Mouse (Mus musculus): ENCODE measurements at regions not wholly inside any gene's neighbourhood (a gene's known extent, or its start where the extent isn't known, plus 50 kb on each side); places are given as distances from the start of the nearest gene placed in this dataset.
A peak's percentile ranks its signal among the peaks of the same experiment; 100 is the strongest.

DNA sequence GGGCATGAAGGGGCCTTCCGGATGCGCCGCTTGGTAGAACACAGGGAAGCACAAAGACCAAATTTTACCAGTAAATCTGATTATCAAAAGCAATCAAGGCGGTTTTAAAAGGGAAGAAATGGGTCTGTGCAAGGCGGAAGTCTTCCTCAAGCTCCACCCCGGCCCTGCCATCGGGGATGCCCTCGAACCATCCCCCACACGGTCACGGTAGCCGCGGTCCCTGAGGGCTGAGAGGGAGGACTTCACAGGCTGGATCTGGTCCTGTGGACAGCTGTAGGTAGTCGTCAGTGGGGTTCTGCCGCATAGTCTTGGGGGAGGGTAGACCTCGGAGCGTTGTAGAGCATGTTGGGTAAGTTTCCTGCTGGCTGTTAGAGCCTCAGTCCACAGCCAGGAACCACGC lies 104.9 kb downstream of the Tpra1 start:
- no peak for DNase-seq (ENCODE audit: low read depth, low spot score)

DNA sequence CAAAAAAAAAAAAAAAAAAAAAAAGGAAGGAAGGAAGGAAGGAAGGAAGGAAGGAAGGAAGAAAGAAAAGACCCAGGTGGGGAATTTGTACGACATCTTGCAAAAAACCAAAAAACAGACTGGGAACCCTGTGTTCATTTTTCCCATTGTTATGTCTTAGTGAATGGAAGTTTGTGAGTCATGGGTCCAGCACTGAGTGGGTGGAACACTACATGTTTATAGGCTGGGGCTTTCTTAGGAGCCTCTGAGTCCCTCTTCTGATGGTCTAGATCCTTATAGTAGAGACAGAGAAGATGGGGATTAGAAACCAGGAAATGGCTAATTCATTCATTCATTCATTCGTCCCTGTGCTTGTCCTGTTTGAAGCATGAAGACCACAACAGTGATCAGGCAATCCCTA lies 105.5 kb downstream of the Tpra1 start:
- DNase-seq (ENCODE audit: low read depth, low spot score): no peak

DNA sequence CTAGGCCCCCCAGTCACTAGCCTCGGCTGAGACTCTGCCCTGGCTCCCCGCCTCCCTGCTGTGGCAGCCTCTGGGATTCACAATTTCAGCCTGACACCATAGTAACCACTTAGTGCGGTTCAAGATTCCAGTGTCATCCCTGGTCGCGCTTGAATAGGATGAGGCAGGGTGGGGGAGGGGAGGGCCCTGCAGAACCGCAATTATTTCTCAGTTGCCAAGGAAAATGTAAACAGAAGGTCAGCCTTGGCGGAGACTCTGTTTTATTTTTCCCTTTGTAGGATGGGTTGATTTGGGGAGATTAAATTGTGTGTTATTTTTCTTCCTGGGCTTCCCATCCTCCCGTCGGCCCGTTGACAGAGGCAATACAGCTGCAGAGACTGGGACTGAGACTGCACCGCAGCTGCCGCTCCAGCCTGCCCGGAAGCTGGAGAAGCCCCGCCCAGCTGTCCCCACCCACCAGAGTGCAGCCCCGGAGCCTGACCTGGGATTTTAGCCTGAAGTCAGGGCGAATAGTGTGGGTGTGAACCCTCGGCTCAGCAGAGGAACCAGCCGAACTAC lies 106.6 kb downstream of the Tpra1 start:
- peak; percentile 40 for DNase-seq (ENCODE audit: low read depth, low spot score)

DNA sequence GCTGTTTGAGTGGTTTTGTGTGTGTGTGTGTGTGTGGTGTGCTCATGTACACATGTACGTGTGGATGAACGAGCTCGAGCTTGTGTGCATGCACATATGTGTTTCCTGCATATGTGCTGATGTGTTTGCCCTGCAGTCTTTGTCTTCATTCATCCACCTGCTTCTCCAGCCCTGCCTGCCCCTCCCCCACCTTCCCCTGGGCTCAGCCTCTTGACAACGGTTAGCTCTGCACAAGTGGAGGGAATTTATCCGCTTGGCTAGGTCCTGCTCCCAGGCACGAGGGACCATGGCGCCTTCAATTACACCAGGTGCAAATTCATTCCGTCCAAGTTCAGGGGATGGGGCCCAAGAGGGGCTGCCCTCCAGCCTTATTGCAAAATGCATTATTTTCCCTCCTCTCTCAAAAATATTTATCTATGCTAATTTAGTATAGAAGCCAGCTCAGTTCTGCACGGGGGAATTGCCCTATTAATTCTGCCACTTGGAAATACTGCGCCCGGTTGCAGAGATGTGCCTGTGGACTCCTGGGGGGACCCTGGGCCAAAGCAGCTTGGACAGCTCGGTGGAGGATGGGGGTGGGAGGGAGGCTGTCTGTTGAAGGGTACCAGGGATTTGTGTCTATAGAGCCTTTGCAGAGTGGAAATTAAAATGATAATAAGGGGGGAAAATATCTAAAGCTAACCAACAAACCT lies 111.1 kb downstream of the Tpra1 start:
- DNase-seq (ENCODE audit: low read depth, low spot score): no peak

DNA sequence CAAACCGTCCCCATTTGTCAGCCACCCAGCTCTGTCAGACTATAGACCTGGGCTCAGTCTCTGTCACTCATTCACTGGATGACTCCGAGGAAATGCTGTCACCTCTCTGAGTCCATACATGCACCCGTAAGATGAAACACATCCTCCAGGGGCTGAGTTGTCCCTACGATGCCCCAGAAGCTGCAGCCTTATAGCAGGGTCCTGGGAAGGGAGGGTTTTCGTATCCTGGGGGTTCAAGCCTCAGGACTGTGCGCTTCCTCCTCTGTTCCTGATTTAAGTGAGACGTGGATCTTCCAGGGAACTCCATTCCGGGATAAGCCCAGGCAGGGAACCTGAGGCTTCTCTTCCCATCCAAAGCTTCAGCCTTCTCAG lies 111.6 kb downstream of the Tpra1 start:
- no peak for DNase-seq (ENCODE audit: low read depth, low spot score)

DNA sequence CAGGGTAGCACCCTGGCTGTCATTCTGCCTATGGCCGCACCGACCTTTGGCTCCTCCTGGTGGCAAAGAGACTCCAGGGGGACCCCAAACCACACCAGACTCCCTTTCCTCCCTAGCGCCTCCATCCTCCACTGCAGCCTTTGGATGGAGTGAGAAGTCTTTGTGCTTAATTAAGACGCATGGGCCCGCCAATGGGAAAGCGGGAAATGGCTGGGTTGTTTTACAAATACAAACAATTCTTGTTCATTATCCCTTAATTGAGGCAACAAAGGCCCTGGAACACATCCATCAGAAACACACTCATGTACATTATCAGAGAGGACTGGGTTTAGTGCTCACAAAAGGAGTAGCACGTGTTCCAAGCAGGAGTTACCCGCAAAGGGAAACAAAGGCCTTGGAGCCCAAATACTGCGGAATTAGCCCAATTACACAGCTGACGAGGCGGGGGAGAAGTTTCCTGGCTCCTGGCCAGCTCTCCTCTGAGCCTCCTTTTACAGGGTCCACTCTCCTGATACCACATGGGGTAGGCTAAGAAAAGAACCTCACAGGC lies 122.1 kb downstream of the Tpra1 start:
- no peak for DNase-seq (ENCODE audit: low read depth, low spot score)

DNA sequence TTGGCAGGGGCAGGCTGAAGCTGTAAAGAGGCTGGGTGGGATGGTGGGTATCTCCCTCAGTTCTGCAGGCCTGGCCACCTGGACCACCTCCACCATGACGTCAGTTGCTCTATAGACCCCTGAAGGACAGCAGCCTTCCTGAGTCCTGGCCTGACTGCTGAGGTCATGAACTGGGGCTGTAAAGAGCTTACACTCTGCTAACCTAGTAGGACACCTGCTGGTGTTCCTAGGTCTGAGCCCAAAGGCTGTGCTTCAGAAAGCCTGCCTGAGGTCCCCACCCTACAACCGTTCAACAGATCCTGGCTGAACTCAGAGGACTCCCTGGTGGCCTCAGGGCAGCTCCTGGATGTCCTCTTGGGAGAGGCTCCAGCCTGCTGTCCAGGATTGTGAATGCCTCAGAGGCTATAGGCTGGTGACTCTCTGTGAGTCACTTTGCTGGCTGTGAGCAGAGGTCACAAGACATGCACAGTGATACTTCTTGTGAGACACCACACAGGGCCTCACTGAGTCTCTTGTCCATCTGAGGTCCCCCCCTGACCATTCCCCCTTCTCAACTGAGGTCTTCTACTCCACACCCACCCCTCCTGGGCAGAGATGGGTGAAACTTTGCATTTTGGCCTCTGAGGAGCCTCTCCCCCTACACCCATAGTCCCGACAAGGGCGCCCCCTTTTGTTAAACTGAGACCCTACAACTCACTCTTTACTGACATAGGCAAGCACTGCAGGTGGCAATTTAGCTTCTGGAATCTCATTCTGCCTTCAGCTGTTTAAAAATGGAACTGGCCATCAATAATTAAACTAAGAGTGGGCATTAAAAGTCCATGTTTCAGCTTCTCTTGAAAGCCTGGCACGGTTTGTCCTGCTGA lies 131.6 kb downstream of the Tpra1 start:
- no peak for DNase-seq (ENCODE audit: low read depth, low spot score)

DNA sequence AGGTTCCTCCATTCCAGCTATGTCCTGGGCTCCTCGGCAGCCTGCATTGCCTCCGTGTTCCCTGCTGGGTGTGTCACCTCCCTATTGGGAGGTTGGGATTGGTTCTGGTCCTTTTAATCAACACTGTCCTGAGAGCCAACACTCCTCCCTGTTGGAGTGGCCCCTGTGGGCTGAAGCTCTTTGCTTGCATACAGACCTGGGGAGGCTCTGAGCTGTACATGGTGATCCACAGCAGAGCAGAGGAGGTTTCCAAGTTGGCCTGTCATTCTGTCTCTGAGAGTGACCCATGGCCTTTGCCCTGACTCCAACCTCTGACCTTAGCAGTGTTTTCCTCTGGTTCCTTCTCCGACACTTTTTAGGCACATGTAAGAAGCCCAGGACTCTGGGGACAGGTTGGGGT lies 132.4 kb downstream of the Tpra1 start:
- DNase-seq (ENCODE audit: low read depth, low spot score): no peak

DNA sequence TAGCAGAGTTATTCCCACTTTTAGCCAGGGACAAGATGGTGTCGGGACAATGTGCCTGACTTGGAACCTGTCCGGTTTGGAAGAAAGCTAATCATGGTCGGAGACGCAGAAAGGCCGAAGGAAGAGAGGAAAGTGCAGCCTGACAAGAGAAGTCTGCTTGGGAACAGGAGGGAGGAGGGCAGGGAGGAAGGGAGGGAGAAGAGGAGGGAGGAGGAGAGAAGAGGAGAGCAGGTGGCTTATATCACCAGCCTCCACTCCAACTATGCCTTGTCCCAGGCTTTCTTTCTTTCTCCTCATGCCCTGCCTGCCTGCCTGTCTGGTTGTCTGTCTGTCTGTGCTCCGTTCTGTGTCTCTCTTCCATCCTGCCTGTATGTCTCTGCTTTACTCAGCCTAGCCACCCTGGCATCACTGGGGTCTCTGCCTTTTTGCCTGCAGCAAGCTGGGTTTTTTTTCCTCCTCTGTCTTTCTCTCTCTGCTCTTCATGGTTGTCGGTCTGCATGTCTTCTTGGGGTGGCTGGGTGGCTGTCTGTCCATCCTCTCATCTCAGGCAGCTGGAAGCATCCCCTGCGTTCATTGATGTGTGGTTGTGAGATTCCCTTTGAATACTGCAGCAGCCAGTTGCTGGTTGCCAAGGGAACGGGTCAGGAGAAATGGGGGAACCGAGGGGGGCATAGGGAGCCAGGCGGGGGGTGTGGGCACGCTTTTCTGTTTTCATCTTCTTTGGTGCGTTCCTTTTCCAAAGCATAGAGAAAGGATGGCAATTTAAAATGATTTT lies 133.2 kb downstream of the Tpra1 start:
- no peak for DNase-seq (ENCODE audit: low read depth, low spot score)

DNA sequence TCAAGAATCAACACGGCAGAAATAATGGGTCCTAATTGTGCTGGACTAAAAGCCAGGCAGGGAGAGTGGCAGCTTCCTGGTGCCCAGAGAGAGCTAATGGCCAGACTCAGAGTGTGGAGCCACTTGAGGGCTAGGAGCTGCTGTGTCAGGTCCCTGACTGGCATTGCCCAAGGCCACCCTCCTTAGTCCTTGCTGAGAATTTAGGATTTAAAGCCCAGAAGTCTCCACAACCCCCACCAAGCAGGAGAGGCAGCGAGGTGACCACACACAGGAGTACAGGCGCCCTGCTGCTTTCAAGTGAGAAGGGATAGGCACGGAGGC lies 133.7 kb downstream of the Tpra1 start:
- DNase-seq (ENCODE audit: low read depth, low spot score): no peak

DNA sequence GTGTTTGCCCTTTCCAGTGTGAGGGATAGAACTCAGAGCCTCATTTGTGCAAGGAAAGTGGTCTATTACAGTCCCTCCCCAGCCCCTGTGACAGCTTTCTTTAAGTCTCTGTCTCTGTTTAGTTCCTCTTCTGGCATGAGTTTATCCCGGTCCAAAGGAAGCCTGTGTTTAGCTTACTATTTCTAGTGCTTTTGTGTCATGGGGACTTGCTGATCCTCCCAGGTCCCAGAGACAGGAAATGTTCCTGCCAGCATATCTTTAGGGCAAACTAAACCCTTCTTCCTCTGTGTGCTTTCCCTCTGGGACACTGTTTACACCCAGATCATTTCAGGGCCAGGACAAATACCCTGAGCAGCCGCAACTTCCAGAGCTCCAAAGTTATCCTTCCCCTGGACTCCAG lies 135.3 kb downstream of the Tpra1 start:
- no peak for DNase-seq (ENCODE audit: low read depth, low spot score)

DNA sequence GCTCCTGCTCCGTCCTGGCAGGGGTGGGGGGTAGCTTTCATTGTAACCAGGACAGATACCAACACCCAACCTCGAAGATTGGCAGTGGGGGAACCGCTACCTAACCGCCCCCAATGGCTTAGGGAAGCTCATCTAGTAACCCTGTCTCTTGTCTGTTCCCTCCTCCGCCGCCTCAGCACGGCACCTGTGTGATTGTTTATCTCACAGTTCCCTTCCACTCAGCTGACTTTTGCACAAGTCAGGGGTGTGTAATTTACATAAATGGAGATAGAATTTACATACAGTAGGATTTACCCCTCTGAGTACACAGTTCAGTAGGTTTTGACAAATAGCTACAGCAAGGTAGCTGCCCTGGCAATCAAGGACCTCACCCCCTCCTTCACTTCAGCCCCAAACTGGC lies 135.8 kb downstream of the Tpra1 start:
- DNase-seq (ENCODE audit: low read depth, low spot score): no peak

DNA sequence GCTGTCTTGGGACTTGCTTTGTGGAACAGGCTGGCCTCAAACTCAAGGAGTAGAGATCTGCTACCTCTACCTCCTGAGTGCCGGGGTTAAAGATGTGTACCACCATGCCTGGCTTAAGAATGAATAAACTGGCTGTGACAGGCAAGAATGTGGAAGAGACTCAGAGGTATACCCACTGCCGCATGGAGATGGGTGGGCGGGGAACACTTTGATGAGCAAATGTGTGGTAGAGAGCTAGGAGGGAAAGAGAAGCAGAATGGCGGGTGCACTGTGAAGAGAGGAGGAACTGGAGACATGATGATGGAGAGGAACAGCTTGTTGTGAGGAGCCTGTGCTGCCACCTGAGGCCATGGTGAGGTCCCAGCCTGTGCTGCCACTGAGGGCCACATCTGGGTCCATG lies 138.9 kb downstream of the Tpra1 start:
- DNase-seq (ENCODE audit: low read depth, low spot score): no peak

DNA sequence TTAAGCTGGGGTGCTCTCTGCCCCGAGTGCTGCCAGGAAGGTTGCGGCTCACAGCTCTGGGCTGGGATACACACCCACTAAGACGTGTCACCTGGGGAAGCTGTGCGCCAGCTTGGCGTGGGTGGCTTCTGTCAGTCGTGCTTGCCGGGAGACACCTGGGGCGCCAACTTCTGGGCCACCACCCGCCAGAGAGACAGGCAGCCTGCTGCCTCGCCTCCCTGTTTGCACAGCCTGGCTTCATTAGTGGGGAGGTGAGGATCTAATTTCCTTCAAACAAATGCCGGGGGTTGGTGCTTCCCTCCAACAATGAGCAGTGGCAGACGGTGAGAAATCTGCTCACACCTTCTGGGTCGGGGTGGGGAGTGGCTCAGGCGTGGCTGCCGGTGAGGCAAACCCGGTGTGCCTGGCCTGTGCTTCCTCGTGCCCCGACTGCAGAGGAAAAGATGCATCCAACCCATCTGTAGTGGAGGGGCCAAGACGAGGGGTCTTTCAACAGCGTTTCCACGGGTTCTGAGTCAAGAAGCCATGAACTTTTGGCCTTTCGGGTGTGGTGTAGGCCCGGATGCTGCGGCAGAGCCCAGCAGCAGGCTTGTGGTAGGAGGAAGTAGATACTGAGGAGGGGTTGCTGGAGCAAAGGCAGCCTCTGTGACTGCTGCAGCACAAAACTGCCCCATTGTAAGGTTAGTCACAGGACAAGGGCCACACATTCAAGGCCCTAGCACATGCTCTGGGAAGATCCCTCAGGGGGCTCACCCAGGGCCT lies 140.6 kb downstream of the Tpra1 start:
- no peak for DNase-seq (ENCODE audit: low read depth, low spot score)

DNA sequence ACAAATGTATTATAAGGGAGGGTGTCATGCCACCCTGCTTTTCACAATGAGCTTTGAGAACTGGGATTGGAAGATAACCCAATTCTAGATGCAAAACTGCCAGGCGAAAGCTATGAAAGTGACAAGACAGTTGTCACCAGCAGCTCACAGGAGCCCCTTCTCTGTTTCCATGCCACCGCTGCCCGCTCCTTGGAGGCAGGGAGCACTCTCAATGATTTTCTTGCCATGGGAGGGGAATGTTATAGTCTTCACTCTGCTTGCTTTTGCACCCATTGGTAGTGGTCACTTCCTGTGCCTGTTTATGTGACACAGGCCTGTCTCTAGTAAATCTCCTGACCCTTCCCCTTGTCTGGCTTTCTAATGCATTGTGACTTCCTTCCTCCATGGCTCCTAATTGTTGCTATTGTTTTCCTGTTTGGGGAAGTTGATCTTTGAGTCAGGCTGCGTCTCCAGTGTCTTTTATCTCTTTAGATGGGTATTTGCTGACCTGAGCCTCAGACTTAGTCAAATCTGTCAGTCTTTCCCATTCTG lies 143.4 kb downstream of the Tpra1 start:
- no peak for DNase-seq (ENCODE audit: low read depth, low spot score)

DNA sequence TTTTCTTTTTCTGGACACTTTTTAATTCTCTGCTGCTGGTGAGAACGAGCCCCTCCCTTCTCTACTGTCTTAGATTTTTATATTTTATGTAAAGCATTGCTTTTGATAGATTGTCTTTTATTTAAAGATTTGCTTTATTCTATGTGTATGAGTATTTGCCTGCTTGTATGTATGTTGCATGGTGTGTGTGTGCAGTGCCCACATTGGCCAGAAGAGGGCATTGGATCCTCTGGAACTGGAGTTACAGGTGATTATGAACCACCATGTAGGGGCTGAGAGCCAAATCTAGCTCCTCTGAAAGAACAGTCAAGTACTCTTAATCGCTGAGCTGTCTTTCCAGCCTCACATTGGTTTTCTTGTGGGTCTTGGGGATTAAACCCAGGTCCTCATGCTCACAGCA lies 144.4 kb downstream of the Tpra1 start:
- DNase-seq (ENCODE audit: low read depth, low spot score): no peak

DNA sequence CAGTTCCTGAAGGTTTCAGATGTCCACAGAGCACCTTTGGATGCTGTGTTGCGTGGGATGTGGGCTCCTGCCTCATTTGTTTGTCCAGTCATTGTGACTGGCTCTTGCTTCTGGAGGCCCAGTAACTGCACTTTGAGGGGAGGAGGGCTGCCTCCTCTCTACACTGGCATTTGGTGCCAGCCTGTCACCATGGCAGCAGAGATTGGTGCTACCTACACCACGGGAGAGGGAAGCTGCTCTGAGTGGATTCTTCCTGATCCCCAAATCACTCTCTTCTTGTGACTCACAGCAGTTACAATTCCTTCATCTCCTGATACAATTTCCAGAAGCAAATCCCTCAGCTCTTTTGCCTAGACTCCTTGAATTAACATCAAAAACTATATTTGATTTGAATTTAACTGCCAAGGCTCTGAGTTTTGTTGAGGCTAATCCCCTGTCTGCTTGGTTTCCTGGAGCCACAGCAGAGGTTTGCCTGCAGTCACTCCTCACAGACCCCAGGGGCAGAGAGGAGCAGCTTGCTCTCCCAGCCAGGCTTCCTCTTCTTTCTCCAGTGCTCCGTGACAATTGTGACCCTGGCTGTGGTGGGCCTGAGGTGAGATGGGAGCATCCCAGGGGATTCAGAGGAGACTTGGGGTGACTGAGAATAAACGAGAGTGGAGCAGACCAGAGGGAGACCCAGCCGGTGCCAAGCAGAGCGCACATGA lies 145.7 kb downstream of the Tpra1 start:
- DNase-seq (ENCODE audit: low read depth, low spot score): no peak

DNA sequence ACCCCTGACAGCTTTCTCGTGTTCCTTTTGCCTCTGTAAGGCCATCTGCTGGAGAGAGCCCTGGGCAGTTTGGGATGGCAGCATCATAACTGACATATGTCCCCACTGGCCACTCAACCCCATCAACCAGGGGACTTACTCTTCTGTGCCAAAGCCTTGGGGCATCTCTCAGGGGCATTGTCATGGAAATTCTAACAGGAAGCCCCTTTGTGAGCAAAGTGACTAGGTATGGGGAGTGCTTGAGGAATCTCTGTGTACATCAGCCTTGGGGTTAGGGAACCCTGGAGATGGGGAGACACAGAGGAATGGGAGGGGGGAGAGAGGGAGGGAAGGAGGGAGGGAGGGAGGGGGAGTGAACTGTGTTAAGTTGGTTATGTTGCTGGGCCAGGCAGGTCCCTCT lies 147.2 kb downstream of the Tpra1 start:
- DNase-seq (ENCODE audit: low read depth, low spot score): no peak

DNA sequence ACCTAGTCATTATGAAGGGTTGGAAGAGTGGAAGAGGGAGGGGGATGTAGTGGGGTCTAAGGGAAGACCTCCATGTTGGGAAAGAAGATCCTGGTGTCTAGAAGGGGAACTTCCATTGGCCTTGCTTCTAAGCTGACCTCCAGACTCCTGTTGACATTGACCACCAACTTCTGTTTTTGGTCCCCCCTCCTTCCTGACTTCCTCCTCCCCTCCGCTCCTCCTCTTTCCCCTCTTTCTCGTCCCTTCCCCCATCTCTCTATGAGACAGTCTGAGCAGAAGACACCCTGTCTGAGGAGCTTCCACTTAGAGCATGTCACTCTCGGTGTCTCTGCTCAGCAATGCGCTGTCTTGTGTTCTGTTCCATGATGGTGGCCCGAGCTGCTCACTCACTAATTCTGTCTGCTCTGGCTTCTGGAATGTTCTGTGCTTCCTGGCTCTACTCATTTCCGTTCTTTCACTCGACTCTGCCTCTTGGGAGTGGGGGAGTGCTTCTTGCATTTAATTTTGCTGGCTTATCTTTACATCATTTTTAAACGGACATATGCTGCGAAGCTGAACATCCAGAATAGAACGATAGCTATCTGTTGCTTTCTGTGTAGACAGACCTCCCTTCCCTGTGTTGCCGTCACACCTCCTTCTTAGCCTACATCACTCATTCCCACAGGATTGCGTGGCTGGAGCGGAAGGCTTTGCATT lies 148.7 kb downstream of the Tpra1 start:
- DNase-seq (ENCODE audit: low read depth, low spot score): no peak
